Mouse (Mus musculus) limb, embryonic 10.5 days (tissue): ENCODE data around the gene Ccl17. TPM values are rescaled to one million over a fixed set of nuclear protein-coding genes. Genes with fewer than 3 reads are reported as not detected.
"Not testable (repeated sequence)": the region's sequence is repeated elsewhere in the genome, so short reads cannot be mapped to it uniquely, and the experiment has no call there.

ENCODE experiments used
- DNase-seq: peaks from one replicate; pipeline ENCODE4 v3.0.0-alpha.2; 2017; ENCODE audit warnings: low spot score
- H3K27ac ChIP-seq: fragments of 300-500 bp; sonication (generic); 2 replicates; pipeline ENCODE4 v1.5.1; 2016; ENCODE audit warnings: mild to moderate bottlenecking
- H3K27me3 ChIP-seq: fragments of 300-500 bp; sonication (generic); 2 replicates; pipeline ENCODE4 v1.6.1; 2016; ENCODE audit warnings: low read depth, mild to moderate bottlenecking; ENCODE audit not compliant: poor library complexity, severe bottlenecking
- H3K36me3 ChIP-seq: fragments of 300-500 bp; sonication (generic); 2 replicates; pipeline ENCODE4 v1.6.1; 2016; ENCODE audit warnings: mild to moderate bottlenecking, moderate library complexity
- H3K4me1 ChIP-seq: fragments of 300-500 bp; sonication (generic); 2 replicates; pipeline ENCODE4 v1.6.1; 2016
- H3K4me3 ChIP-seq: fragments of 300-500 bp; sonication (generic); 2 replicates; pipeline ENCODE4 v1.5.1; 2016; ENCODE audit warnings: mild to moderate bottlenecking, moderate library complexity
- H3K9me3 ChIP-seq: fragments of 300-500 bp; sonication (generic); replicated peaks from 2 replicates; pipeline ENCODE4 v1.6.1; 2016; ENCODE audit warnings: mild to moderate bottlenecking
- WGBS: fragments of 180-500 bp; shearing (Covaris S2); methylation state at CpG from one replicate; pipeline ENCODE4 v1.1.7; 2016; 5-methylcytosine and 5-hydroxymethylcytosine counted together
- polyA plus RNA-seq: library from polyadenylated mRNA; unstranded; fragments of >200 nt; fragmentation: Nextera tagmentation; extraction: Ambion mirVana; gene quantifications from 2 replicates; pipeline ENCODE4 v1.2.1, GENCODE M21; 2016

The Ccl17 gene
- polyA plus RNA-seq, 1 experiment from 2014 or later: not detected

DNA sequence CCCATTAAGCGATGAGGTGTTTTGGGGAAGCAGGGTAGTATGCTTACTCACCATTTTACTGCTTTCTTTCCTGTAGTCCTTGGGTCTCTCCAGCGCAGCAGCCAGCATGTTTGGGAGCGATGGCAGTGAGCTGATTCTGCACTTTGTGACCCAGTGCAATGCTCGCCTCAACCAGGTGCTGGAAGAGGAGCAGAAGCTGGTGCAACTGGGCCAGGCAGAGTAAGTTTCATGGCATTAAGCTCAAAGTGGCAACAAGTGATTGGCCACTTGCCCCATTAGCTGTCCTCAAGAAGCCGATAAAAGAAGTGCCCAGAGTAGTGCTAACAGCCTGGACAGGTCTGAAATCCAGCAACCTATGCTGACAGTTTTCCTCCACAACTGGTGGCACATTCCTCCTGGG is 39.8 kb downstream of the Ccl17 start:
- H3K27me3 ChIP-seq: no peaks in the 10 kb centered on the region
- no peak for DNase-seq
- peaks cover 83% of the 10 kb centered on the region for H3K36me3 ChIP-seq
- WGBS: 90% methylated on average over 5 of the region's 5 CpGs
- no peaks in the 10 kb centered on the region for H3K9me3 ChIP-seq
- H3K4me1 ChIP-seq: no peaks in the 10 kb centered on the region
- no peak overlapping the region for H3K27ac ChIP-seq
- H3K4me3 ChIP-seq: no peak overlapping the region

DNA sequence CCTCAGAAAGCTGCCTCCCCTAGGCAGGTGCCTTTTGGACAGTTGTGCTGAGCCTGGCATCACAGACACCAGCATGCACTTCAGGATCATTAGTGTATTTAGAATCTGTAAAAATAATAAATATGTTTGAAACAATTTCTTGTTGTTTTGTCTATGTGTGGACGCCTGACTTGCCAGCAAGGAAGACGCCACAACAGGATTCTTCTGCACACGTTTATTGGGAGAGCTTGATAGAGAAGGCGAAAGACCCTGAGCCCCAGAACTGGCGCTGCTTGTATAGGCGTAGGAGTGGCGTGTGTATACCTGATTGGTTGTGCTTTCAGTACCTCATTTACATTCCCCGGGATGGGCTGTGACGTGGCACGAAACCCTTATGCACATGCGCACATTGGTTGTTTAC is 44.5 kb downstream of the Ccl17 start:
- Histone ChIP-seq H3K4me1 (peaks cover 20% of the 10 kb centered on the region), H3K36me3 (peaks cover 60% of the 10 kb centered on the region)
- not testable (repeated sequence) for H3K27ac ChIP-seq, DNase-seq, H3K9me3 ChIP-seq, H3K27me3 ChIP-seq, H3K4me3 ChIP-seq
- WGBS: 91% methylated on average over 11 of the region's 11 CpGs

DNA sequence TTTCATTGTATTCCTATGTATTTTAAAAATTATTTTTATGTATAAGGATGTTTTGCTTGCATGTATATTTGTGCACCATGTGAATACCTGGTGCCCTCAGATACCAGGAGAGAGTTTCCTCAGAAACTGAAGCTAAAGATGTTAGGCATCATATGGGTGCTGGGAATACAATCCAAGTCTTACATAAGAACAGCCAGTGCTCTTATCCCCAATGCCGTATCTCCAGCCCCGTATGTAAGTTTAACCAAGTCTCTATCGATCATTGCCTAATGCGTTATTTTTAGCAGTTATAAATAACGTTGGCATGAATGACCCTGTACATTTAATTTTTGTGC is 46.7 kb downstream of the Ccl17 start:
- WGBS: 33% methylated on average over 5 of the region's 5 CpGs
- H3K27ac ChIP-seq: peak overlapping the region; percentile 90; the same call in 1 of the 2 replicates

DNA sequence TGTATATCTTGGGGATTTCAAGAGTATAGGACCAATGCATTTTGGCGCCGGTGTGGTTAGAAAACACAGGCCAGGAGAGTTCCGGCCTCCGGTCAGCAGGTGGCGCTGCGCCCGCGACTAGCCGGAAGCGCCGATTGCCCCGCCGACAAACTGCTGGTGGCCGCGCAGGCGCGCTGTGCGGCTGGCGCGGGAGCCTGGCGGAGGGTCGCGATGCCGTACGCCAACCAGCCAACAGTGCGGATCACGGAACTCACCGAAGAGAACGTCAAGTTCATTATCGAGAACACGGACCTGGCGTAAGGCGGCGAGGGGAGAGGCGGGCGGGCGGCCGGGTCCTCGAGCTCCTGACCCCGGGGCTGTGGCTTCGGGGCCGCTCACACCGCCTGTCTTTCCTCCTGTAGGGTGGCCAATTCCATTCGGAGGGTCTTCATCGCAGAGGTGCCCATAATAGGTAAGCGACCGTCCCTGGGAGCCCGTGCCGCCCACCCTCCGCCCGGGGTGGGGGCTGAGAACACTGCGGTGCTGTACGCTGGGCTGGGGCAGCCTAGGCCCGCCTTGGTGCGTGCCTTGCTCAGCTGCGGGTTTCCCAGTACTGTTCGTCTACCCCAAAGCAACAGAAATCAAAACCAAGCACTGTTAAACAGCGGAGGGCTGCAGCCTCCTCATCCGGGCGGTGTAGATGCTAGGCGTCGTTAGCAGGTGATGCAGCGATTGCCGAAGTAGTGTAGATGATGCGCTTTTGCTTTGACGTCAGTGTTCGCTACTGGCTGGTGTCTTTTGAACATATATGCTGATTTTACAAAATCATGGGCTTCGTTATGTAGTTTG is 47.3 kb downstream of the Ccl17 start, which contains the start of gene Polr2c:
Polr2c (plus strand) TSS at position 105 of the 828 bp plus-strand sequence.
- Histone ChIP-seq H3K9me3 (no peaks in the 10 kb centered on the region), H3K27ac (peak within 1 kb of the TSS; percentile 90), H3K4me3 (peak within 1 kb of the TSS; percentile 92), H3K36me3 (peaks cover 61% of the 10 kb centered on the region), H3K4me1 (peaks cover 20% of the 10 kb centered on the region), H3K27me3 (no peaks in the 10 kb centered on the region)
- peak; percentile 97 for DNase-seq
- under 1% methylated on average over 68 of the region's 68 CpGs for WGBS

More for the DNA sequence above, 46.7 kb downstream of the Ccl17 start:
- Histone ChIP-seq H3K4me3 (peak overlapping the region; percentile 92), H3K27me3 (no peaks in the 10 kb centered on the region), H3K9me3 (no peaks in the 10 kb centered on the region), H3K4me1 (peaks cover 20% of the 10 kb centered on the region), H3K36me3 (peaks cover 59% of the 10 kb centered on the region)
- no peak for DNase-seq

DNA sequence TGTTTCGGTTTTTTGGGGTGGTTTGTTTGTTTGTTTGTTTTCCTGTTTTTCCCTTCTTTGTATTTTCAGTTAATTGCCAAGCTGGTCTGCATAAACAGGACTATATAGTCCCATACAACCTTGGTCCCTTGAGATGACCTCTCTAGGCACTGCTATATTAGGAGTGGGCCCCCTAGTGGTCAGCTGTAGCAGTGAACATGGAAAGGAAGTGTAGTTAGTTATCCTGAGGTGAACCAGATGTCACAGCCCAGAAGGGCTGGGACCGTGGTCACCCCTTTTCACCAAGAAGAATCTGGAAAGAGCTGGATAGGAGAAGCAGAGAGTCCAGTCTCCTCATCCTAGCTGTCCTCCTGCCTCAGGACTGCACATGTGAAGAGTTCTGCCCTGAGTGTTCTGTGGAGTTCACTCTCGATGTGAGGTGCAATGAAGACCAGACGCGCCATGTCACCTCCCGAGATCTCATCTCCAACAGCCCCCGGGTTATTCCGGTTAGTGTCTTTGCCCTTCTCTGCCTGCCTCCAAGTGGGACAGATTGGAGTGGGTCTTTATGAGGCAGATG is 51.2 kb downstream of the Ccl17 start:
- Histone ChIP-seq H3K9me3 (no peaks in the 10 kb centered on the region), H3K4me3 (no peak overlapping the region), H3K4me1 (peaks cover 20% of the 10 kb centered on the region), H3K27me3 (no peaks in the 10 kb centered on the region), H3K36me3 (peaks cover 73% of the 10 kb centered on the region), H3K27ac (no peak overlapping the region)
- WGBS: 75% methylated on average over 8 of the region's 8 CpGs
- peak; percentile 79 for DNase-seq

Other genes with a start within 250 kb of the Ccl17 start
- gene Rspry1, start 208.5 kb upstream of the Ccl17 start, polyA plus RNA-seq: 42.1 and 49.2 TPM in 2 replicates
- 81.0 and 89.0 TPM in 2 replicates for gene Fam192a, start 208.5 kb upstream of the Ccl17 start, polyA plus RNA-seq
- 175 and 189 TPM in 2 replicates for gene Arl2bp, start 143.9 kb upstream of the Ccl17 start, polyA plus RNA-seq
- gene Pllp, start 114.2 kb upstream of the Ccl17 start, polyA plus RNA-seq: 0.48 TPM in 1 of 2 replicates, not detected in the other
- gene Ccl22, start 64.9 kb upstream of the Ccl17 start, polyA plus RNA-seq: not detected in 2 replicates
- gene Cx3cl1, start 38.4 kb upstream of the Ccl17 start, polyA plus RNA-seq: 2.7 and 5.3 TPM in 2 replicates
- 51.2 and 65.5 TPM in 2 replicates for gene Coq9, start 27.9 kb downstream of the Ccl17 start, polyA plus RNA-seq
- 195 and 198 TPM in 2 replicates for gene Ciapin1, start 27.9 kb downstream of the Ccl17 start, polyA plus RNA-seq
- 201 and 208 TPM in 2 replicates for gene Polr2c, start 47.0 kb downstream of the Ccl17 start, polyA plus RNA-seq
- 23.4 and 33.1 TPM in 2 replicates for gene Dok4, start 65.9 kb downstream of the Ccl17 start, polyA plus RNA-seq
- 27.0 and 32.3 TPM in 2 replicates for gene Ccdc102a, start 107.6 kb downstream of the Ccl17 start, polyA plus RNA-seq
- gene Adgrg5, start 113.2 kb downstream of the Ccl17 start, polyA plus RNA-seq: 0.18 and 0.74 TPM in 2 replicates
- 7.0 and 11.6 TPM in 2 replicates for gene Adgrg1, start 164.3 kb downstream of the Ccl17 start, polyA plus RNA-seq
- 3.4 and 4.2 TPM in 2 replicates for gene Adgrg3, start 207.2 kb downstream of the Ccl17 start, polyA plus RNA-seq
- gene Drc7, start 244.7 kb downstream of the Ccl17 start, polyA plus RNA-seq: 0.23 TPM in 2 replicates